Mouse (Mus musculus) leukemia stem cell, adult 10-12 weeks (primary cell): ENCODE measurements around the gene Tubgcp3. TPM values are rescaled to one million over a fixed set of nuclear protein-coding genes. Genes with fewer than 3 reads are reported as not detected.

Experiments
- polyA plus RNA-seq: library from polyadenylated mRNA; stranded (reverse); fragments of >175 nt; gene quantifications from 2 replicates; pipeline ENCODE4 v1.2.3, GENCODE M21; 2012; ENCODE audit warnings: low replicate concordance

The Tubgcp3 gene
- polyA plus RNA-seq, result 22.8 and 50.0 TPM in 2 replicates

GRCm38 (mm10) chr8:12672056-12672881 lies at the start of gene Tubgcp3:
Tubgcp3 (minus strand) TSS chr8:12672248.

GRCm38 (mm10) chr8:12572814-12573534 lies 99.1 kb downstream of the Tubgcp3 start, which contains the start of gene Spaca7:
Spaca7 (plus strand) TSS chr8:12573029.

Other genes with a start within 250 kb of the Tubgcp3 start
- not detected in 2 replicates for gene Spaca7, start 99.2 kb downstream of the Tubgcp3 start, polyA plus RNA-seq
- gene Atp11a, start 84.8 kb upstream of the Tubgcp3 start, polyA plus RNA-seq, result 0.72 and 3.2 TPM in 2 replicates
- gene Mcf2l, start 201.6 kb upstream of the Tubgcp3 start, polyA plus RNA-seq, result 1.0 and 1.9 TPM in 2 replicates